Mouse (Mus musculus): Measurements from ENCODE around the gene Zbtb45. TPM values are rescaled to one million over a fixed set of nuclear protein-coding genes. Genes with fewer than 3 reads are reported as not detected.

Zbtb45 gene
- polyA plus RNA-seq (2015; fragmentation: Illumina TruSeq; extraction: RNeasy Lipid Tissue Mini Kit (QIAGEN cat#74804); ENCODE audit: insufficient read depth, low read depth, low replicate concordance): 2.9 TPM

DNA sequence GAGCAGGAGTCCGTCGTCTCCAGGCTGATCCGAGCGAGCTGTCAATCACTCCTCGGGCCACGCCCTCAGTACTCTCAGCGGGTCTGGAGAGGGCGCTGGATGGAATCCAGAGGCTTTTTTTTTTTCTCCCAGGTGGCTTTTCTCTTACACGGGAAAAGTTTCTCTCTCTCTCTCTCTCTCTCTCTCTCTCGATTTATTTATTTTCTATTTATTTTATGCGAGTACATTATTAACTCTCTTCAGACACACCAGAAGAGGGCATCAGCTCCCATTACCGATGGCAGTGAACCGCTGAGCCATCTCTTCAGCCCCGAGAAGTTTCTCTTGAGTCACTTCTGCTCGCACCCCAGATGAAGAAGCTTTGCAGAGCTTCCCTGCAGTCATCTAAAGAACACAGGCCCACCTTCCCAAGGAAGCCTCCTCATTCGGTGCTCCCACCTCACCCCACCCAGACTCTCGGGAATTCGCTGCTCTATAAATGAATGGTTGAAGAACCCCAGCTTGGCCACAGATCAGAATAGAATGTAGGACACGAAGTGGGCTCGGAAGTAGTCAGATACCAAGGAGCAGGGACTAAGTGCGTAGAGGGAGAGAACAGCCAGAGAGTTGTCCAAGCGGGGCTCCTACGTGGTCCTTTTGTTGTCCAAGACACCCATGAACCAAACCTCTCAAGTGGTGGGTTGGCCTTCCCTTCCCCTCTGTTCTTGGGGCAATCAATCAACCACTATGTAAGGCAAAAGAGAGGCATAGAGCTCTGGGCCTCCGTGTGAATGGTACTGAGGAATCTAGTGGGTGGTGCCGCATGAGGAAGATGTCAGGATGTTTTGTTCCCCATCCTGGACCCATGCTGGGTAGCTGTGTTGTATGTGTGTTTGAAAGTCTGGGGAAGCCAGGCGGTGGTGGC, at the start of gene Zbtb45:
TSS of gene Zbtb45 (minus strand) at position 30 of the 904 bp plus-strand sequence.

DNA sequence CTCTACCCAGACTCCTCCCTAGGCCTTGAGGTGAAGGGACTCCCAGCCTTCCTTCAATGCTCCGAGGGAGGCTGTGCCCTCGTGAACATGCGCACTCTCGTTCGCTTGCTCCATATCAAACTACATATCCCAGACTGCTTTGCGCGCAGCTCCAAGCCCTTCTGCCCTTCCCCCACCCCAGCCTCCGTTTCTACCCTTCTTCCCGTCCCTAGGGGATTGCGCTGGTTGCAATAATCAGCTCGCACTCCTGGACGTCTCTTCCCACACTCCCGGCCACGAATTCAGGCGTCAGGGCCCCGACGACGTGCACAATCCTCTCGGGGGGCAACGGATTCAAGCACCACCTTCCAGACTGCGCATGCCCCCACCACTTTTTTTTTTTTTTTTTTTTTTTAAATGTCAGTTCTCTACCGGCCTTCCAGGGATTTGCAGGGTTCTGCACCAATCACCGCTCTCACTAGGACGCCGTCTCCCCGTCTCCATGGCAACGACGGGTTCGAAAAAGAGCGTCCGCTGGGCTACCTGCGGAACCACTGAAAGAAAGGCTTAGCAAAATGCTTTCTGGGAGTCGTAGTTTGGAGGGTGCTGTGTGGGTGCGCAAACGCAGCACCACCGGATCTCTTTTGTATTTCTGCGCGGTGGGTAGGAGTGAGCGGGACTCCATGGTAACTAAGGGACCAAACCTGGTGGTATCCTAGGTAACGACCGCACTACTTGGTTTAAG, 44.6 kb upstream of the Zbtb45 start, which contains the start of gene Mzf1:
TSS of gene Mzf1 (minus strand) at position 478 of the 724 bp plus-strand sequence.

DNA sequence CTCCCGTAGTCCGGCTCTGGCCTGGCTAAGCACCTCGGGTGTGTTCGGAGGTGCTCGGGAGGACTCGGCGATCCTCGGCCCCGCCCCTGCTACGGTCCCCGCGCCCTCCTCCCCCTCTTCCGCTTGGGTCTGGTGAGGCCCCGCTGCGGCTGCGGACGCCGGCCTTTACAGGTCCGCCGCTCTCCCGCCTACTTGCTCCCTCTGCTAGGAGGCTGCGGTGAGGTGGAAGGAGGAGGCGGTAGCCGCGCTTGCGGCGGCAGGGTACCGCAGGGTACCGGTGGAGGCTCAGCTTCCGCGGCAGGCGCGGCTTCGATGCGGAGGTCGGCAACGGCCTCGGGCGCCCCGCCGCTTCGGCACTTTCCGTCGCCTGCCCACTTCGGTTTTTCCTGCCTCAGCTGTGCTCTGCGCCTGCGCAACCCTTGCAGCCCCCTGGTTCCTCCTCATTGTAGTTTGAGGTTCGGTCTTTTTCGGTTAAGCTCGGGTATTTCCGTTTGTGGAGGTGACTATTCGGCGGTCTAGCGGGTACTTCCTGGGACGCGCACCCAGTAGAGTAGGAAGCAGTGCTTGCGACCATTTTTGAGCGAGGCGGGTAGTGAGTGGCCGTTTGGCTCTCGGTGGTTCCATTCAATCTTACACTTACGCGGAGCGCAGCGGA, 28.2 kb upstream of the Zbtb45 start, which contains the start of gene Ube2m:
TSS of gene Ube2m (minus strand) at position 375 of the 655 bp plus-strand sequence.

DNA sequence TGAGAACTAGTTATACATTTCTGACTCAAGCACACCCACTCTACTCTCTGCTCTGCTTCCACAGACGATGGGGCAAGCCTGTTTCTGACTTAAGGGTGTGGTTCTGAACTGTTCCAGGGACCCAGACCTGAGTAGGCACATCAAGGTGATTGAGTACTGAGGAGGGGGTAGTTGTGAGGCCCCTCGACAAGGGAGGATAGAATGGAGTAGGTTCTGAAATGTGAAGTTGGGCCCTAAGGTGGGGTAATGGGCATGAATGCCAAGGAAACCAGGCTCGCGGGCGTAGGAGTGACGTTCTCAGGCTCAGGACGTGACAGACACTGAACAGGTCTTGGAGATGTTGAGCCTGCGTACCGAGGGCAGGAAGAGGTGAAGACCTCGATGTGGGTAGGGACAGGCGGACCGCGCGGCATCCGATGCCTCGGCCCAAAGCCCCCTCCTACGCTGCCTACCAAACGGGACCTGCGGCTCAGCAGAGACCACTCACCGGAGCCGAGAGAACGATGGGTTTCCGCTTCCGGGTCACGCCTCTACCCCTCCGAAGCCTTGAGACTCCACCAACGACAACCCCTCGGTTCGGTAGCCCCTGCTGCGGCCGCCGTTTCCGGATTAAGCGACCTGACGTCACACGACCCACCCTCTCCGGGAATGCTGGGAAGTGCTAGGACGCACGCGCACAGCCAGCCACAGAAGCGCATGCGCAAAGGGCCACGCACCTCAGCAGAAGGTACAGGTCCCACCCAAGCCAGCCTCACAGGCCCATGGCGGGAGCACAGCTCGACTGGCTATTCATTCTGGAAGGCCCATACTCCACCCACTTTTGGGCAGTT, 24.5 kb upstream of the Zbtb45 start, which contains the start of gene Chmp2a:
TSS of gene Chmp2a (minus strand) at position 660 of the 830 bp plus-strand sequence.

DNA sequence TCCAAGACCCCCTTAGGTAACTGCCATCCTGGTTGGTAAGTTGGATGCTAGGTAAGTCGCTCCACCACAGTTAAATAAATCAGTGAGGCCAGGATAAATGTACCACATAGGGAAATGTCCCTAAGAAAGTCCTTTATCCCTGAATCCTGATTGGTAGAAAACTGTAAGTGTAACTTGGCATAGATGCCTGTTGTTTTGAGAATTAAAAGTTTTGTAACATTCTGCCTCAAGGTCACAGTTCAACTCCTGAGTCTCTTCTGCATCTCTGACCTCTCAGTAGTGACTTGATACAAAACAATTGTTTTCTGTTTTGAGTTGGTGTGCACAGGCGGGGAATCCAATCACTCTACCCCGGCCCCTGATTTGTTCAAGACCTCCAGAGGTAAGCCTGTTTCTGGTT, 11.0 kb downstream of the Zbtb45 start, which contains the start of gene Trim28:
TSS of gene Trim28 (plus strand) at position 264 of the 400 bp plus-strand sequence.

DNA sequence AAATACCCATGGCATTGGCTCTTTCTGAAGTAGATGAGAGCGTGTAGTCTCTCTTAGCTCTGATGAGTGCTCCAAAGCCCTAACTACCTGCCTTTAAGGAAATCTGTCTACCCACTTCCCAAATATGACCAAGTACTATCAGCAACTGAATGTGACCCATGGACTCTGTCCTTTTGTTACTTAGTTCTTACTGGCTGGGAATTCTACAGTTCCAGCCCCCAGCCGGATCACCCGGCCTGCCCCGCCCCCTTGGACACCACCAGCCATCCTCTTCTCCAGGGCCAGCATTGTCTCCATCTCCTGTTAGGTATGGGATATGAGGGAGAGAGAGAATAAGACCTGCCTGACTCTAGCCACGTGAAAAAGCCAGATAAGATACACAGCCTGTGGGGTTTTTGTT, 11.8 kb downstream of the Zbtb45 start, which contains the start of gene Slc27a5:
TSS of gene Slc27a5 (minus strand) at position 140 of the 400 bp plus-strand sequence.

DNA sequence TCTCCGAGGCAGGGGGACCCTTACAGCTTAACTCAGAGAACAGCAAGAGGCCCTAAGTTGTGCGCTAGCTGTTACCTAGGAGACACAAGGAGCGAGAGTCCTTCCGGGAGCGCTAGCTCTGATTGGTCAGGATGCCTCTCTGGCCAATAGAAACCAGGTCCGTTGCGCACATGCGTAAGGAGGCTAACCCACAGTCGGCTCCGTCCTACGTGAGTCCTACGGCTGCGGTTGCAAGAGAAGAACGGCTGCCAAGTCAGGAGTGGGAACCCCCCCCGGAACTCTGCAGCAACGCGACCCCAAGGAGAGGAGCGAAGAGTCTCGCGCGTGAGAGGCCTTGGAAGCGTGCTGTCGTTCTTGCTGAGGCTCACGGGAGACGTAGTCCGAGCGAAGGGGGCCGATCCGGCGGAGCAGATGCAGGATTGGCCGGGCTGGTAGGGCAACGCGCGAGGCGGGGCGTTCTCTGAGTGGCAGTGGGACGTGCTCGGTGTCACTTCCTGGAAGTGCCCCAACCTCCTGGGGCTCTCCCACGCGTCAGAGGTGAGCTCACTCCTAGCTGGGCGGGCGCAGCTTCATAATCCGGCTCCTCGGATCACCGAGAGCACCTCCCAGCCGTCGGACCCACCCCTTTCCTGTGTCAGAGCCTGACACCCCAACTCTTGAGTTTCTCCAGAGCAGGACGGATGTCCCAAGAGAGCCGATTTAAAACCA, 32.0 kb downstream of the Zbtb45 start, which contains the start of gene Zfp446:
TSS of gene Zfp446 (plus strand) at position 167 of the 708 bp plus-strand sequence.

DNA sequence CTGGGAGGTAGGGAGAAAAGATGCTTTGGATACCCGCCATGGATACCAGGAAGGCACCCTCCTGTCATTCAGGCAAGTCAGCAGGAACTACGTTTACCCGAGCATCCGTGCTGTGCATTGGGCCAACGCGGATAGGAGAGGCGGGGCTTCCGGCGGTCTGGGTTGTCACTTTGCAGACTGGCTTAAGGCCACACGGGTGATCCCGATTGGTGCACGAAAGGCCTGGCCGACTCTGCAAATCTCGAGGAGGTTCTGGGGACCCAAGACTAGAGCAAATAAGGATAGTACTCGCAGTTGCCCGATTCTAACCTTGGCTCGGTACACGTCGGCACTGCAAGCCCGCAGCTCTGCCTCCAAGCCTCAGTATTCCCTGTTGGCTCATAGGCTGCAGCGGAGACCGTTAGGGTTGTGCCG, 44.1 kb downstream of the Zbtb45 start, which contains the start of gene Zfp324:
TSS of gene Zfp324 (plus strand) at position 161 of the 414 bp plus-strand sequence.

Other genes with a start within 250 kb of the Zbtb45 start
- 0.89 TPM for gene Zscan18, start 206.4 kb downstream of the Zbtb45 start, polyA plus RNA-seq (2015; fragmentation: Illumina TruSeq; extraction: RNeasy Lipid Tissue Mini Kit (QIAGEN cat#74804); ENCODE audit: insufficient read depth, low read depth, low replicate concordance)
- gene Zfp329, start 191.2 kb downstream of the Zbtb45 start, polyA plus RNA-seq (2015; fragmentation: Illumina TruSeq; extraction: RNeasy Lipid Tissue Mini Kit (QIAGEN cat#74804); ENCODE audit: insufficient read depth, low read depth, low replicate concordance): 2.6 TPM
- gene Zfp110, start 175.3 kb downstream of the Zbtb45 start, polyA plus RNA-seq (2015; fragmentation: Illumina TruSeq; extraction: RNeasy Lipid Tissue Mini Kit (QIAGEN cat#74804); ENCODE audit: insufficient read depth, low read depth, low replicate concordance): 5.3 TPM
- gene Zfp128, start 128.9 kb downstream of the Zbtb45 start, polyA plus RNA-seq (2015; fragmentation: Illumina TruSeq; extraction: RNeasy Lipid Tissue Mini Kit (QIAGEN cat#74804); ENCODE audit: insufficient read depth, low read depth, low replicate concordance): 0.76 TPM
- 2.7 TPM for gene Zscan22, start 112.2 kb downstream of the Zbtb45 start, polyA plus RNA-seq (2015; fragmentation: Illumina TruSeq; extraction: RNeasy Lipid Tissue Mini Kit (QIAGEN cat#74804); ENCODE audit: insufficient read depth, low read depth, low replicate concordance)
- gene Rps5, start 87.7 kb downstream of the Zbtb45 start, polyA plus RNA-seq (2015; fragmentation: Illumina TruSeq; extraction: RNeasy Lipid Tissue Mini Kit (QIAGEN cat#74804); ENCODE audit: insufficient read depth, low read depth, low replicate concordance): 479 TPM
- gene Rnf225, start 82.6 kb downstream of the Zbtb45 start, polyA plus RNA-seq (2015; fragmentation: Illumina TruSeq; extraction: RNeasy Lipid Tissue Mini Kit (QIAGEN cat#74804); ENCODE audit: insufficient read depth, low read depth, low replicate concordance): 0.24 TPM
- 1.9 TPM for gene Zfp324, start 44.2 kb downstream of the Zbtb45 start, polyA plus RNA-seq (2015; fragmentation: Illumina TruSeq; extraction: RNeasy Lipid Tissue Mini Kit (QIAGEN cat#74804); ENCODE audit: insufficient read depth, low read depth, low replicate concordance)
- gene Zfp446, start 32.2 kb downstream of the Zbtb45 start, polyA plus RNA-seq (2015; fragmentation: Illumina TruSeq; extraction: RNeasy Lipid Tissue Mini Kit (QIAGEN cat#74804); ENCODE audit: insufficient read depth, low read depth, low replicate concordance): 3.7 TPM
- gene Slc27a5, start 11.8 kb downstream of the Zbtb45 start, polyA plus RNA-seq (2015; fragmentation: Illumina TruSeq; extraction: RNeasy Lipid Tissue Mini Kit (QIAGEN cat#74804); ENCODE audit: insufficient read depth, low read depth, low replicate concordance): not detected
- 77.9 TPM for gene Trim28, start 10.9 kb downstream of the Zbtb45 start, polyA plus RNA-seq (2015; fragmentation: Illumina TruSeq; extraction: RNeasy Lipid Tissue Mini Kit (QIAGEN cat#74804); ENCODE audit: insufficient read depth, low read depth, low replicate concordance)
- 58.7 TPM for gene Chmp2a, start 24.8 kb upstream of the Zbtb45 start, polyA plus RNA-seq (2015; fragmentation: Illumina TruSeq; extraction: RNeasy Lipid Tissue Mini Kit (QIAGEN cat#74804); ENCODE audit: insufficient read depth, low read depth, low replicate concordance)
- 35.3 TPM for gene Ube2m, start 28.2 kb upstream of the Zbtb45 start, polyA plus RNA-seq (2015; fragmentation: Illumina TruSeq; extraction: RNeasy Lipid Tissue Mini Kit (QIAGEN cat#74804); ENCODE audit: insufficient read depth, low read depth, low replicate concordance)
- 0.46 TPM for gene Mzf1, start 44.7 kb upstream of the Zbtb45 start, polyA plus RNA-seq (2015; fragmentation: Illumina TruSeq; extraction: RNeasy Lipid Tissue Mini Kit (QIAGEN cat#74804); ENCODE audit: insufficient read depth, low read depth, low replicate concordance)
- not detected for gene Vmn1r85, start 85.1 kb upstream of the Zbtb45 start, polyA plus RNA-seq (2015; fragmentation: Illumina TruSeq; extraction: RNeasy Lipid Tissue Mini Kit (QIAGEN cat#74804); ENCODE audit: insufficient read depth, low read depth, low replicate concordance)
- not detected for gene Vmn1r86, start 109.9 kb upstream of the Zbtb45 start, polyA plus RNA-seq (2015; fragmentation: Illumina TruSeq; extraction: RNeasy Lipid Tissue Mini Kit (QIAGEN cat#74804); ENCODE audit: insufficient read depth, low read depth, low replicate concordance)
- not detected for gene Vmn1r87, start 130.1 kb upstream of the Zbtb45 start, polyA plus RNA-seq (2015; fragmentation: Illumina TruSeq; extraction: RNeasy Lipid Tissue Mini Kit (QIAGEN cat#74804); ENCODE audit: insufficient read depth, low read depth, low replicate concordance)
- gene Vmn1r88, start 149.5 kb upstream of the Zbtb45 start, polyA plus RNA-seq (2015; fragmentation: Illumina TruSeq; extraction: RNeasy Lipid Tissue Mini Kit (QIAGEN cat#74804); ENCODE audit: insufficient read depth, low read depth, low replicate concordance): not detected
- gene Vmn1r89, start 203.0 kb upstream of the Zbtb45 start, polyA plus RNA-seq (2015; fragmentation: Illumina TruSeq; extraction: RNeasy Lipid Tissue Mini Kit (QIAGEN cat#74804); ENCODE audit: insufficient read depth, low read depth, low replicate concordance): not detected

Data from pancreas, adult 10 weeks (tissue).